Mouse (Mus musculus): Measurements from ENCODE around the gene Ucn2. TPM values are rescaled to one million over a fixed set of nuclear protein-coding genes. Genes with fewer than 3 reads are reported as not detected.

The Ucn2 gene
- polyA plus RNA-seq, 1 experiment from 2014 or later: not detected

DNA sequence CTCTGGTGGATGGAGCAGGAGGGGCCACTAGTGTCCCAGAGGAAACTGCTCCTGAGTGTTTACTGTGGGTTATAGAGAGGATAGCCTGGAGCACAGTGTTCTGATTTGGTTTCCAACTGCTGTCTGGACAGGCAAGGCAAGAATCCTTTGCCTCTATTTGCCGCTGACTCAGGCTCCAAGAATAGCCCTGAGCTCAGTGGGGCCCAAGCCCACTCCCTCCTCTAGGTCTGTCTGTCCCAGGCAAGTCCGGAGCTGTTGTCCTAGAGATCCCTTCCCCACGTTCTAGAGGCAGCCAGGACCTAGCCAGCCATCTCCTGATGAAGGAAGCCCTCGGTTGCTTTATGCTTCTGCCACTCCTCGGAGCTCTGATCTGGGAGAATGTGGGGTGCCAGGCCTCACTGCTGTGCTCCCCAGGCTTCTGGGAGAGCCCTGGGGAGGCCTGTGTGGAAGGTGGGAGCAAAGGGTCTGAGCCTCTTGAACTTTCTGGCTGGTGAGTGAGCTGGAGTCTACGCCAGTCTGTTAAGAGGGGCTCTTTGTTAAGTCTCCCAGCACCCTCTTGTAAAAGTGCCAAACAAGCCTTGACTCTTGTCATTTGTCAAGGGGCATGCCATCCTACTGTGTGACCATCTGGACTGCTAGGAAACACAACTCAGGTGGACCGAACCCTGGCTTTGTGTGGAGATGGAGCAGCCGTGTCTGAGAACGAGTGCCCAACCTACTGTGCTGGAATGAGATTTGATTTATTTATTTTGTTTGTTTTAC lies 35.7 kb upstream of the Ucn2 start:
- DNase-seq (ENCODE audit: low spot score) (no peak), ATAC-seq (peak; percentile 44; the same call in 1 of the 2 replicates)
- H3K4me1 ChIP-seq (ENCODE audit: insufficient read depth, low read depth, low read length): no peaks in the 10 kb centered on the region
- no peak overlapping the region for H3K4me3 ChIP-seq (ENCODE audit: low read depth, low read length)
- TF ChIP-seq CTCF (IDR thresholded peaks at IDR 0.05) (no peak), EP300 (IDR thresholded peaks at IDR 0.05) (no peak)
- H3K27me3 ChIP-seq (replicated peaks; ENCODE audit: insufficient read depth, low read length): no peaks in the 10 kb centered on the region
- H3K27ac ChIP-seq (ENCODE audit: low read length): peak overlapping the region; percentile 59
- H3K36me3 ChIP-seq (ENCODE audit: insufficient read depth, low read length): peaks cover 36% of the 10 kb centered on the region
- no peak overlapping the region for H3K9ac ChIP-seq (replicated peaks; ENCODE audit: low read depth)
- no peaks in the 10 kb centered on the region for H3K9me3 ChIP-seq (ENCODE audit: low read length)
- no peak overlapping the region for H3K4me2 ChIP-seq (replicated peaks; ENCODE audit: low read depth, low read length)
- 77% methylated on average over 9 of the region's 9 CpGs for WGBS

DNA sequence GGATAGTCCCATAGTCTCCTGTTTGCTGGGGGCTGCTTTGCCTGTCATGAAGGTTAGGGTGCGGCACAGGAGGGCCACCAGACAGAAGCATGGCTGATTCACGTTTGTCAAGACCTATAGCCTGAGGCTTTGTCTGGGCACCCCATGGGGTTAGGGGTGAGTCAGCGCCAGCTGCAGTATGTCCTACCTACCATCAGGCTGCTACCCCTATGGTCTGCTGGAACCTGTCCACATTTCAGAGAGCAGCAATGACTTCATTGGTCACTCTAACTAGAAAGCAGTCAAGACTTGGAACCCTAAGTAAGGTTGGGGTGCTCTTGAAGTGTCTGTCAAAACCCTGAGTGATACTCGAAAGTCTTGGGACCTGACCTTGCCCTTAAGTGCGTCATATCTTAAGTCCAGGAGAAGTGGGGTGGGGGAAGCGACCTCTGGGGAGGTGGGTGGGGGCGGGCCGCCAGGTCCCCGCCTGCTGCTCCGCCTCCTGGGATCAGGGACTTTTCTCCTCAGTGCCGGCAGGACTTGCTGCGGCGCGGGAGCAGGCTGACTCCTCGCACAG lies 32.7 kb upstream of the Ucn2 start, which contains the start of gene Col7a1:
Gene Col7a1 (plus strand): TSS at position 506 of the 556 bp plus-strand sequence.
- DNase-seq (ENCODE audit: low spot score) (peak; percentile 58), ATAC-seq (peak; percentile 45)
- TF ChIP-seq EP300 (IDR thresholded peaks at IDR 0.05) (no peak), CTCF (IDR thresholded peaks at IDR 0.05) (no peak)
- no peak within 1 kb of the TSS for H3K4me3 ChIP-seq (ENCODE audit: low read depth, low read length)
- peaks cover 12% of the 10 kb centered on the region; the same call in 1 of the 2 replicates for H3K36me3 ChIP-seq (ENCODE audit: insufficient read depth, low read length)
- no peaks in the 10 kb centered on the region for H3K27me3 ChIP-seq (replicated peaks; ENCODE audit: insufficient read depth, low read length)
- H3K4me1 ChIP-seq (ENCODE audit: insufficient read depth, low read depth, low read length): no peaks in the 10 kb centered on the region
- H3K4me2 ChIP-seq (replicated peaks; ENCODE audit: low read depth, low read length): peak within 1 kb of the TSS; percentile 46
- no peaks in the 10 kb centered on the region for H3K9me3 ChIP-seq (ENCODE audit: low read length)
- H3K27ac ChIP-seq (ENCODE audit: low read length): no peak within 1 kb of the TSS
- no peak within 1 kb of the TSS for H3K9ac ChIP-seq (replicated peaks; ENCODE audit: low read depth)
- WGBS: 10% methylated on average over 15 of the region's 15 CpGs

DNA sequence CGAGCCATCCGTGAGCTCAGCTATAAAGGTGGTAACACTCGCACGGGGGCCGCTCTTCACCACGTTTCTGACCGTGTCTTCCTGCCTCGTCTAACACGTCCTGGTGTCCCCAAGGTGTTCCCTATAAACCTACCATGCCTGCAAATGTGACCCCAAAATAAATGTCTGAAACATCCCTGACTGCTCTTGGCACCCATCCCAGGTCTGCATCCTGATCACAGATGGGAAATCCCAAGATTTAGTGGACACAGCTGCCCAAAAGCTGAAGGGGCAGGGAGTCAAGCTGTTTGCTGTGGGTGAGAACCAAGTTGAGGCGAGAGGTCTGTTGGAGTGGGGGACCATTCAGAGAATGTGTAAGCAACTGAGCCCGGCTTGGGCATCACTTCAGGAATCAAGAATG lies 30.6 kb upstream of the Ucn2 start:
- 85% methylated on average over 11 of the region's 11 CpGs for WGBS
- no peak overlapping the region for H3K9ac ChIP-seq (replicated peaks; ENCODE audit: low read depth)
- H3K9me3 ChIP-seq (ENCODE audit: low read length): no peaks in the 10 kb centered on the region
- H3K4me1 ChIP-seq (ENCODE audit: insufficient read depth, low read depth, low read length): no peaks in the 10 kb centered on the region
- no peak for DNase-seq (ENCODE audit: low spot score)
- TF ChIP-seq EP300 (IDR thresholded peaks at IDR 0.05) (no peak), CTCF (IDR thresholded peaks at IDR 0.05) (no peak)
- no peak overlapping the region for H3K4me2 ChIP-seq (replicated peaks; ENCODE audit: low read depth, low read length)
- peaks cover 2% of the 10 kb centered on the region; the same call in 1 of the 2 replicates for H3K36me3 ChIP-seq (ENCODE audit: insufficient read depth, low read length)
- no peak overlapping the region for H3K27ac ChIP-seq (ENCODE audit: low read length)
- H3K27me3 ChIP-seq (replicated peaks; ENCODE audit: insufficient read depth, low read length): no peaks in the 10 kb centered on the region
- ATAC-seq: no peak
- no peak overlapping the region for H3K4me3 ChIP-seq (ENCODE audit: low read depth, low read length)

DNA sequence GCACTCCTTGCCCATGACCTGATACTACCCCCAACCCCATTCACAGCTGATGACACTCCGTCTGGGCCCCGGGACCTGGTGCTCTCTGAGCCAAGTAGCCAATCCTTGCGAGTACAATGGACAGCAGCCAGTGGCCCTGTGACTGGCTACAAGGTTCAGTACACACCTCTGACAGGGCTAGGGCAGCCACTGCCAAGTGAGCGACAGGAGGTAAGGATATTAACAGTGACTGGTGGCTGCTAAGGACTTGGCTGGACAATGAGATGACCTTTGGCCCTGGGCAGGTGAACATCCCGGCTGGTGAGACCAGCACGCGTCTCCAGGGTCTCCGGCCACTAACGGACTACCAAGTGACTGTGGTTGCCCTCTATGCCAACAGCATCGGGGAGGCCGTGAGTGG lies 30.0 kb upstream of the Ucn2 start:
- Histone ChIP-seq H3K27ac (ENCODE audit: low read length) (no peak overlapping the region), H3K36me3 (ENCODE audit: insufficient read depth, low read length) (no peaks in the 10 kb centered on the region), H3K9ac (replicated peaks; ENCODE audit: low read depth) (no peak overlapping the region), H3K27me3 (replicated peaks; ENCODE audit: insufficient read depth, low read length) (no peaks in the 10 kb centered on the region), H3K9me3 (ENCODE audit: low read length) (no peaks in the 10 kb centered on the region), H3K4me2 (replicated peaks; ENCODE audit: low read depth, low read length) (no peak overlapping the region), H3K4me3 (ENCODE audit: low read depth, low read length) (no peak overlapping the region), H3K4me1 (ENCODE audit: insufficient read depth, low read depth, low read length) (no peaks in the 10 kb centered on the region)
- TF ChIP-seq EP300 (IDR thresholded peaks at IDR 0.05) (no peak), CTCF (IDR thresholded peaks at IDR 0.05) (no peak)
- no peak for ATAC-seq
- 83% methylated on average over 11 of the region's 11 CpGs for WGBS
- no peak for DNase-seq (ENCODE audit: low spot score)

DNA sequence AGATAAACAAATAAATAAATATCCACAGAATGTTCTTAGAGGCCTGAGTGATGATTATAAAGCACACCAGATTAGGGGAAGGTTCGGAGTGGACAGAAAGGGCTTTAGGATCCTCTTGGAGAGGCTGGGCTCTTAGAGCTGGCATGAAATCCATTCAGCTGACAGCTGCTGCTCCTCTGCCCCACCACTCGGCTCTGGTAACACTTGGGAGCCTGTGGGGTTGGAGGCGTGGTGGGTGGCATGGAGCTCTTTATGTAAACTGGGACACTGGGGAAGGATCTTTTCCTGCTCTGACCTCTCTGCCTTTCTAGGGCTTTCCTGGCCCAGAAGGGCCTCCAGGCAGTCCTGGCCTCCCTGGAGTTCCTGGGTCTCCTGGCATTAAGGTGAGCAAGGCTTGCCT lies 22.2 kb upstream of the Ucn2 start:
- no peaks in the 10 kb centered on the region for H3K9me3 ChIP-seq (ENCODE audit: low read length)
- H3K27me3 ChIP-seq (replicated peaks; ENCODE audit: insufficient read depth, low read length): no peaks in the 10 kb centered on the region
- H3K4me3 ChIP-seq (ENCODE audit: low read depth, low read length): no peak overlapping the region
- H3K36me3 ChIP-seq (ENCODE audit: insufficient read depth, low read length): no peaks in the 10 kb centered on the region
- H3K27ac ChIP-seq (ENCODE audit: low read length): no peak overlapping the region
- ATAC-seq (no peak), DNase-seq (ENCODE audit: low spot score) (no peak)
- H3K4me2 ChIP-seq (replicated peaks; ENCODE audit: low read depth, low read length): no peak overlapping the region
- H3K9ac ChIP-seq (replicated peaks; ENCODE audit: low read depth): no peak overlapping the region
- TF ChIP-seq CTCF (IDR thresholded peaks at IDR 0.05): no peak
- no peak for TF ChIP-seq EP300 (IDR thresholded peaks at IDR 0.05)
- WGBS: 63% methylated on average over 3 of the region's 3 CpGs
- H3K4me1 ChIP-seq (ENCODE audit: insufficient read depth, low read depth, low read length): no peaks in the 10 kb centered on the region

DNA sequence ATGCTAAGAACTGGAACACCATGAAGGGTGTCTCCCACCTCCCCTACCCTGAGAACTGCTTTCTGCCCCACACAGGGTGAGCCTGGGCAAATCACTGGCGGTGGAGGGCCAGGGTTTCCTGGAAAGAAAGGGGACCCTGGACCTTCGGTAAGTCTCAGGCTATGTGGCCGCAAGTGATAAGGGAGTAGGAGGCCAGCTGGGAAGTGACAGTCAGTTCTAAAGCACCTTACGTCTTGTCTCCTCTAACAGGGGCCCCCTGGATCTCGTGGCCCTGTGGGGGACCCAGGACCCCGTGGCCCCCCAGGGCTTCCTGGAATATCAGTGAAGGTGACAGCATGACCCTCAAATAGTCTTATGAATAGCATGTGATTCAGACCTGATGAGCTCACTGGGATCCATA lies 21.5 kb upstream of the Ucn2 start:
- no peak for TF ChIP-seq CTCF (IDR thresholded peaks at IDR 0.05)
- no peaks in the 10 kb centered on the region for H3K4me1 ChIP-seq (ENCODE audit: insufficient read depth, low read depth, low read length)
- H3K36me3 ChIP-seq (ENCODE audit: insufficient read depth, low read length): no peaks in the 10 kb centered on the region
- no peak overlapping the region for H3K27ac ChIP-seq (ENCODE audit: low read length)
- DNase-seq (ENCODE audit: low spot score): no peak
- H3K9ac ChIP-seq (replicated peaks; ENCODE audit: low read depth): no peak overlapping the region
- ATAC-seq: no peak
- H3K27me3 ChIP-seq (replicated peaks; ENCODE audit: insufficient read depth, low read length): no peaks in the 10 kb centered on the region
- no peaks in the 10 kb centered on the region for H3K9me3 ChIP-seq (ENCODE audit: low read length)
- no peak overlapping the region for H3K4me2 ChIP-seq (replicated peaks; ENCODE audit: low read depth, low read length)
- no peak overlapping the region for H3K4me3 ChIP-seq (ENCODE audit: low read depth, low read length)
- WGBS: 73% methylated on average over 6 of the region's 6 CpGs

All from lung, postnatal 0 days (tissue).